Mouse (Mus musculus): Measurements from ENCODE around the gene Hes6.
A peak's percentile ranks its signal among the peaks of the same experiment; 100 is the strongest.

Hes6 gene

GRCm38 (mm10) chr1:91441855-91442254, 28.0 kb upstream of the Hes6 start:
- DNase-seq (ENCODE audit: low read depth): no peak

- DNase-seq (ENCODE audit: low read depth): no peak
Measured at GRCm38 (mm10) chr1:91439776-91440175, 25.9 kb upstream of the Hes6 start.

DNA sequence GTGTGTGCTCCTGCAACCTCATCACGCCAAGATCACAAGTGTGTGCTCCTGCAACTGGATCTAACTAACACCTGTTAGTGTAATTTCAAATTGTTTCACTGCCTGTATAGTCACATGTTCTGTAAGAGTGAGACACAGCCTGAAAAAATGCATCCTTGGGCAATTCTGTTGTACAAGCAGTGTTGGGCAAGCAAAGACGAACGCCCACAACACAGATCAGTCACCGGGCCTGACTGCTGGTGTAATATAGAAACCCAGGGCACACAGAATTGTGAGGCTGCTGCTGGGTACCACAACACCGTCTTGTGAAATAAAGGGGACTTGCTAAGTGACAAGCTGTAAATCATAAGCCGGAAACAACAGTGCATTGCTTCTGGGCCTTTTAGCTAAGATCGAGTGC, 23.7 kb upstream of the Hes6 start:
- DNase-seq (ENCODE audit: low read depth): peak; percentile 51

GRCm38 (mm10) chr1:91437083-91437400, 23.2 kb upstream of the Hes6 start:
- no peak for DNase-seq (ENCODE audit: low read depth)

- peak; percentile 53 for DNase-seq (ENCODE audit: low read depth)
Measured at GRCm38 (mm10) chr1:91436380-91437082, 22.7 kb upstream of the Hes6 start.

DNA sequence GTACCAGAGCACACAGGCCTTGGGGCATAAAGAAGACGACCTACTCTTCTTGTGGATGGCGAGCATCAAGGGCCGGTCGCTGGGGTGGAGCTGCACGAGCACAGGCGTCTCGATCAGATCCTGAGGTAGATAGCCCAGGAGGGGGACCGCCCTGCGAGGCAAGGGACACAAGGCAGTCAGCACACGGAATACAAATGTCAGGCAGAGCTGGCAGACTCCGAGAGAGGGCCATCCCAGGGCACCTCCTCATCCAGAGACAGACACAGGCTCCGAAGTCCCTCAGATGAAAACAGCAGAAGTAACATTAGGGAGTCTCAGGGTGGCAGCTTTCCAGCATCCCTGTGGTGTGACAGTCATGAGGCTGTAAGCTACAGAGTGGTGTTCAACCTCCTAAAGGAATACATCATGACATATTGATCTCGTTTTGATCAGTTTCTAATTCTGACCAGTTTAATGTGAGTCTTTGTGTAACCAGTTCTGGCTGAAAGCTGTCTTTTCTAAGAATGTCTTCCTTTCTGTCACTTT, 21.8 kb upstream of the Hes6 start:
- DNase-seq (ENCODE audit: low read depth): no peak

DNA sequence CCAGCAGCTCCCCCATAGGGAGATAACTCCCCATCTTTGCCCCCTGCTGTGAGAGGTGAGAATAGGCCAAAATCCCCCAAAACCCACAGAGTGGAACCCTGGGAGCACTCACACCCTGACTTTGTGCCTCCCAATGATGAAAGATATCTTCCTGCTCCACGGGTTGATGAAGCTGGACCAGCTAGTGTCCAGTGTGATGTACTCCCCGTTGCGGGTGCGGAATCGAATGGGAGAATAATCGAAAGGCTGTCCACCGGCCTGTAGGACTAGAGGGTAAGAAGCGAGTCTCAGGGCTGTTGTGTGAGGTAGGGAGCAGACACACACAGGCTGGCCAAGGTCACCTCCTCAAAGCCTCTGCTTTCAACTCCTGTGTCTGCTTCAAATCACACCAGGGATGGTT, 21.1 kb upstream of the Hes6 start:
- DNase-seq (ENCODE audit: low read depth): no peak

- no peak for DNase-seq (ENCODE audit: low read depth)
Measured at GRCm38 (mm10) chr1:91430761-91431160, 16.9 kb upstream of the Hes6 start.

GRCm38 (mm10) chr1:91429212-91429611, 15.4 kb upstream of the Hes6 start:
- no peak for DNase-seq (ENCODE audit: low read depth)

- peak; percentile 78 for DNase-seq (ENCODE audit: low read depth)
Measured at GRCm38 (mm10) chr1:91428614-91429013, 14.8 kb upstream of the Hes6 start.

GRCm38 (mm10) chr1:91426397-91426796, 12.6 kb upstream of the Hes6 start:
- DNase-seq (ENCODE audit: low read depth): no peak

DNA sequence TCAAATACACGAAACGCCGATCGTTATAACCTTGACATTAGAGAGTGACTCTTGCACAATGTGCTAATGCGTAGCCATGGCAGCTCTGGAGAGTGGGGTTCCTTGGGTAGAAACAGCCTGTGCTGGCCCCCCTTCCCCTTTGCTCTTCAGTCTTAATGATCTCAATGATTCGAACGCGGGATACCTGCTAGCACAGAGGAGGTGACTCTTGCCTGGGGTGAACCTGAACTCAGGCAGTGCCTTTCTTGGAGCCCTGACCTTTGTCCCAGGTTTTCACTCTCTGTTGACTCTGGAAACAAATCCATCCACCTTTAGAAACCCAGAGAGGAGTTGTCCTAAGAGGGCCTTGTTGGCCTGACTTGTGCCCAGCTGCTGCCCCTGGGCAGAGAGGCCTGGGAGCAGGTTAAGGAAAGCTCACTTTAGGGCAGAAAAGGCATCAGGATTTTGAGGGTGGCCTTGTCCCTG, 6.8 kb upstream of the Hes6 start:
- no peak for DNase-seq (ENCODE audit: low read depth)

- DNase-seq (ENCODE audit: low read depth): no peak
Measured at GRCm38 (mm10) chr1:91419862-91420600, 6.2 kb upstream of the Hes6 start.

- no peak for DNase-seq (ENCODE audit: low read depth)
Measured at GRCm38 (mm10) chr1:91417991-91418390, 4.2 kb upstream of the Hes6 start.

- DNase-seq (ENCODE audit: low read depth): no peak
Measured at GRCm38 (mm10) chr1:91415311-91415710, 1.5 kb upstream of the Hes6 start.

GRCm38 (mm10) chr1:91414903-91415302, 1.1 kb upstream of the Hes6 start:
- no peak for DNase-seq (ENCODE audit: low read depth)

GRCm38 (mm10) chr1:91413536-91413897, 321 bp downstream of the Hes6 start:
- no peak for DNase-seq (ENCODE audit: low read depth)

DNA sequence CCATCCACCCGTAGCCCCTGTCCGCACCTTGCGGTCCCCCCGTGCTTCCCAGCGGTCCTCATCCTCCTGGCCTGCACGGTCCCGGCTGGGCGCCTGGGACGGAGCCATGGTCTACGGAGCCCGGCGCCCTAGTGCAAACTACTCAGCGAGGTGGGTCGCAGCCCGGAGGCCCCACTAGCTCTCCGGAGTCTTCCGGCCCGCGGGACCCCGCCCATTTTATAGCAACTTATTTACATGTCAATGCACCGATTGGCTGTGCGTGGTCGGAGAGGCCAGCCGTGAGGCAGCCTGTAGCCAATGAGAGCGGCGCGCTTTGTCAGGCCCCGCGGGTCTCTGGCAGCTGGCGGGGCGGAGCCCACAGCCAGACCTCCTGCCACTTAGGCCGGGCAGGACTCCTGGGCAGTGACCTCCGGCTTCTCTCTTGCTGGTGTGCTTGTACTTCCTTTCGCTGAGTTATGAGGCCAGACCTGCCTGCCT, 770 bp downstream of the Hes6 start:
- DNase-seq (ENCODE audit: low read depth): peak; percentile 99

- DNase-seq (ENCODE audit: low read depth): no peak
Measured at GRCm38 (mm10) chr1:91412286-91413029, 1.4 kb downstream of the Hes6 start.

- no peak for DNase-seq (ENCODE audit: low read depth)
Measured at GRCm38 (mm10) chr1:91411631-91412285, 2.1 kb downstream of the Hes6 start.

- DNase-seq (ENCODE audit: low read depth): no peak
Measured at GRCm38 (mm10) chr1:91407819-91408218, 6.0 kb downstream of the Hes6 start.

All from 416B (cell line).